Mouse (Mus musculus) stomach, embryonic 16.5 days (tissue): ENCODE results near the gene Tktl1. TPM values are rescaled to one million over a fixed set of nuclear protein-coding genes. Genes with fewer than 3 reads are reported as not detected.

Source experiments
- ATAC-seq: fragments of 200-750 bp; cut with Nextera tagmentation; 2 replicates; pipeline ENCODE4 v1.8.0; 2017; ENCODE audit warnings: moderate number of reproducible peaks, moderate TSS enrichment; ENCODE audit not compliant: insufficient read depth, low FRiP score
- H3K27ac ChIP-seq: fragments of 300-500 bp; sonication (generic); 2 replicates; pipeline ENCODE4 v1.5.1; 2014; ENCODE audit warnings: low read length
- H3K27me3 ChIP-seq: fragments of 300-500 bp; sonication (generic); 2 replicates; pipeline ENCODE4 v1.6.1; 2014; ENCODE audit warnings: low read length, control low read depth, mixed read lengths; ENCODE audit not compliant: control insufficient read depth, insufficient read depth
- H3K36me3 ChIP-seq: fragments of 300-500 bp; sonication (generic); 2 replicates; pipeline ENCODE4 v1.6.1; 2014; ENCODE audit warnings: low read length; ENCODE audit not compliant: control insufficient read depth, insufficient read depth
- H3K4me1 ChIP-seq: fragments of 300-500 bp; sonication (generic); 2 replicates; pipeline ENCODE4 v1.6.1; 2014; ENCODE audit warnings: low read length, control low read depth, mixed read lengths; ENCODE audit not compliant: control insufficient read depth, insufficient read depth
- H3K4me2 ChIP-seq: fragments of 300-500 bp; sonication (generic); 2 replicates; pipeline ENCODE4 v1.6.1; 2014; ENCODE audit warnings: low read depth, low read length, mixed read lengths
- H3K4me3 ChIP-seq: fragments of 300-500 bp; sonication (generic); replicated peaks from 2 replicates; pipeline ENCODE4 v1.5.1; 2014; ENCODE audit warnings: mild to moderate bottlenecking, low read length
- H3K9ac ChIP-seq: fragments of 300-500 bp; sonication (generic); 2 replicates; pipeline ENCODE4 v1.6.1; 2014; ENCODE audit warnings: low read length
- H3K9me3 ChIP-seq: fragments of 300-500 bp; sonication (generic); replicated peaks from 2 replicates; pipeline ENCODE4 v1.6.1; 2016; ENCODE audit warnings: low read length, control low read depth; ENCODE audit not compliant: control insufficient read depth
- WGBS: fragments of 180-500 bp; shearing (Covaris S2); extraction: QIAGEN DNeasy Blood & Tissue Kit; methylation state at CpG from one replicate; pipeline ENCODE4 v1.1.7; 2014; 5-methylcytosine and 5-hydroxymethylcytosine counted together
- polyA plus RNA-seq: library from polyadenylated mRNA; unstranded; fragments of >200 nt; fragmentation: Nextera tagmentation; extraction: Ambion mirVana; gene quantifications from 2 replicates; pipeline ENCODE4 v1.2.1, GENCODE M21; 2015

Gene Tktl1
- polyA plus RNA-seq, 1 experiment from 2014 or later = not detected

DNA sequence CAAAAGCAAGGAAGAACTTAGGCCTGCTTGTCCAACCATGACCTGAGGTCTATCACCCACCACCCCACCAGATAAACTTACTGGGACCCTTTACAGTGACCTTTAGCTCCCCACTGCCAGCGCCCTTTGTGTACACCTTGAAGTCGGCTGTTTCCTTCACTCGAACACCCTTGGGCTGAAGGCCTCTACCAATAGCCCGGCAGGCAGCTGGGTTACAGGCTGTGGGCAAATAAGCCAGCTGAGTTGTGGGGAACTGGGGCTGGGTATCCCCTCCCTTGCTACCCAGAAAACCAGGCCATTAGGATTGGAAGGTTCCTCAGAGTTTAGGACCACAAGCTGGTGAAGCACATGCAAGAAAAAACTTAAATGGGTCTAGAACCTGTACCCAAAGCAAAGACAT lies 63.3 kb downstream of the Tktl1 start:
- Histone ChIP-seq H3K36me3 (peaks cover 21% of the 10 kb centered on the region; the same call in 1 of the 2 replicates), H3K9ac (no peak overlapping the region), H3K4me1 (no peaks in the 10 kb centered on the region), H3K9me3 (no peaks in the 10 kb centered on the region), H3K4me2 (no peak overlapping the region), H3K27me3 (no peaks in the 10 kb centered on the region), H3K4me3 (no peak overlapping the region), H3K27ac (no peak overlapping the region)
- WGBS = 83% methylated on average over 4 of the region's 4 CpGs
- ATAC-seq = no peak

DNA sequence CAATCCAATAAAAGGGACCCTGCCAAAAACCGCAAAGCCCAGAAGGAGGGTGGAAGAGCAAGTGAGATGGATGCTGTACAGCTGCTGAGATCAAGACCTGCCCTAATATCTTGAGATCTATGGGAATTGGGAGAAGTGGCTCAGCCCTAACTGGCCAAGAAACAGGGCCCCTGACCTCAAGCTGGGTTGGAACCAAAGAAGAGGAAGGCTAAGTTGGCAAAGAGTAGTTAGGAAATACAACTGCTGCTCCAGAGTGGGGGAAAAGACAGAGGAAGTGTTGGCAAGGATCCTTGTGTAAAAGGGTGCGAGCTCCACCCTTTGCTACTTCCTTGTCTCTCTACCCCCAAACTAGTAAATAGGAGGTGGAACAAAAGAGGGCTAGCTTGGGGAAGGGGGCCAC lies 66.3 kb downstream of the Tktl1 start:
- H3K36me3 ChIP-seq = peaks cover 16% of the 10 kb centered on the region; the same call in 1 of the 2 replicates
- H3K4me3 ChIP-seq = peak overlapping the region; percentile 58
- peak overlapping the region; percentile 56 for H3K4me2 ChIP-seq
- no peaks in the 10 kb centered on the region for H3K4me1 ChIP-seq
- no peak for ATAC-seq
- H3K27ac ChIP-seq = peak overlapping the region; percentile 79; the same call in 1 of the 2 replicates
- H3K9ac ChIP-seq = peak overlapping the region; percentile 73
- no peaks in the 10 kb centered on the region for H3K9me3 ChIP-seq
- H3K27me3 ChIP-seq = no peaks in the 10 kb centered on the region
- 63% methylated on average over 2 of the region's 2 CpGs for WGBS

DNA sequence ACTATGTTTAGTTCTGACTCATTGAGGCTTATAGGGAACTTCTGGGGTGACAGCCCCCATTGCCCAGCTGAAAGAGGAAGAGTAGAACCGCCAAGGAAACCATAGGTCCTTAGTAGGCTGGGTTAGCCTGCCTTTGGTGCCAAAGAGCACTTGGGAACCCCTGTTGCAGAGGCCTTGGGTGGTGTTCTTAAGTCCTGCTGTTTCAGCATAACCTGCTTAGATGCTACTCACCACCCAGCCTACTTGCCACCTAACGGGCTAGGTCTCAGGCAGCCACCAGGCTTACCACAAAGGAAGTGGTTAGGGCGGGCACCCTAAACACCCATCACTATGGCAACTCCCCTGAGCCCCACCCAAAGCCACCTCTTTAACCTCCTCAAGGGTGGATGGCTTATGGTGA lies 66.7 kb downstream of the Tktl1 start:
- ATAC-seq = no peak
- peak overlapping the region; percentile 56 for H3K4me2 ChIP-seq
- no peaks in the 10 kb centered on the region for H3K4me1 ChIP-seq
- H3K27me3 ChIP-seq = no peaks in the 10 kb centered on the region
- H3K4me3 ChIP-seq = peak overlapping the region; percentile 58
- H3K27ac ChIP-seq = peak overlapping the region; percentile 79
- 39% methylated on average over 3 of the region's 3 CpGs for WGBS
- H3K9ac ChIP-seq = peak overlapping the region; percentile 73
- H3K9me3 ChIP-seq = no peaks in the 10 kb centered on the region
- peaks cover 16% of the 10 kb centered on the region; the same call in 1 of the 2 replicates for H3K36me3 ChIP-seq

DNA sequence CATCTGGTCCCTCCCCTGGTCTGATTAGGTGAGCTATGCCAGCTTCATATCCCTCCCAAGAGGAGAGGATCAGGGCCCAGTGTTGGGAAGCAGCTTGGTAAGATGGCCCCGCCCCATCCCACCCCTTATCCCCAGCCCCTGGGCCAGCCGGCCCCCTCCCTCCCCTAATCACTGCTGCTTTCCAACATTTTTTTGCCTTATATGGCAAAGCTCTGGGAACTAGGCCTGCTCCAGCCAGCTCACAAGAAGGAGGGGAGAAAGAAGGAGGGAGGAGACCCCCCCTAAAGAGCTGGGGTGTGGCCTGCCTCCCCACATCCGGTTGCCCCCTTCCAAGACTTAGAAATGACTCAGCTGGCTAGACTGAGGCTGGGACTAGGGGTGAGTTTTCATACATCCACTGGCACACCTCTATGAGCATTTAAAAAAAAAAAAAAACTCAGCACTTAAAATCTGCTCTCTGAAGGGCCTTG lies 67.6 kb downstream of the Tktl1 start:
- no peaks in the 10 kb centered on the region for H3K9me3 ChIP-seq
- no peaks in the 10 kb centered on the region for H3K27me3 ChIP-seq
- peak; percentile 56 for ATAC-seq
- no peaks in the 10 kb centered on the region for H3K4me1 ChIP-seq
- H3K4me3 ChIP-seq = peak overlapping the region; percentile 58
- H3K27ac ChIP-seq = peak overlapping the region; percentile 91
- H3K4me2 ChIP-seq = peak overlapping the region; percentile 56
- H3K36me3 ChIP-seq = 0 out of 2 replicates have a peak, but pooled peaks cover 13% of the 10 kb centered on the region
- peak overlapping the region; percentile 77 for H3K9ac ChIP-seq
- 25% methylated on average over 3 of the region's 3 CpGs for WGBS

DNA sequence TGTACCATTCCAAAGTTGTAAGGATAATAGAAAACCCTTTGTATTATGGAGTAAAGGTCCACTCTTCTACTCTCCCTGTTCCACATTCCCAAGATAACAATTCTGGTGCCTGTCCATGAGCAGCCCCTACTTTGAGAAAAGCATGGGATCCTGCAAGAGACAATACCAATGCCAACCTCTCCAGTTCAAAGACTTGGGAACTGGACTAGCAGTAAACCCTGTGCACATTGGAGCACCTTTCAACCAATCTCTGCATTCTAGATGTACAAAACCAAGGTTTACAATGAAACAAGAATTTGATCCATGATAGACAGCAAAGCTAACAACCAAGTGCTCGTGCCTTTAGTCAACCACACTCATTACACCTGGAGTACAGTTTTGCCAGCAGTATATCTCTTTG lies 68.0 kb downstream of the Tktl1 start:
- Histone ChIP-seq H3K4me1 (no peaks in the 10 kb centered on the region), H3K9me3 (no peaks in the 10 kb centered on the region), H3K4me3 (peak overlapping the region; percentile 58), H3K4me2 (peak overlapping the region; percentile 56), H3K36me3 (0 out of 2 replicates have a peak, but pooled peaks cover 13% of the 10 kb centered on the region), H3K27me3 (no peaks in the 10 kb centered on the region), H3K9ac (peak overlapping the region; percentile 77), H3K27ac (peak overlapping the region; percentile 91)
- no peak for ATAC-seq
- 17% methylated on average over 1 of the region's 1 CpGs for WGBS

DNA sequence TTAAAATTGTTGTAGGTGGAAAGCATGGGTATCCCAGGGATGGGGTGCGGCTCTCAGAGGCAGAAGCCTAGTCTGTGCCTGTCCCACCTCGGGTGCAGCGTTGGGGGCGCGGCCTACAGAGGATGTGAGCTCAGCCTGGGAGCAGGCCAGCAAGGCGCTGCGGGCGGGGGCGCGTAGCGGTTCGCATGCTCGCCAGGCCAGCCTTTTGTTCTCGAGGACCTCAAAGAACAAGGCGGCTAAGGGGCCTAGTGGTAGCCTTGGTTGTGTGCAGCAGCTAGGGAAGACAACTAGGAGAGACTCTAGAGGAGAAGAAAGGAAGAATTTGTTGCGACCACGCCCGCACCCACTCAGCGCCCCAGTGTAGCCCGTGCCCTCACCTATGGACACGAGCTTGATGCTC lies 68.6 kb downstream of the Tktl1 start:
- Histone ChIP-seq H3K9me3 (no peaks in the 10 kb centered on the region), H3K36me3 (0 out of 2 replicates have a peak, but pooled peaks cover 13% of the 10 kb centered on the region), H3K27ac (peak overlapping the region; percentile 91), H3K4me1 (no peaks in the 10 kb centered on the region), H3K9ac (peak overlapping the region; percentile 77), H3K27me3 (no peaks in the 10 kb centered on the region), H3K4me2 (peak overlapping the region; percentile 56), H3K4me3 (peak overlapping the region; percentile 58)
- peak; percentile 26; the same call in 1 of the 2 replicates for ATAC-seq
- 19% methylated on average over 21 of the region's 21 CpGs for WGBS

DNA sequence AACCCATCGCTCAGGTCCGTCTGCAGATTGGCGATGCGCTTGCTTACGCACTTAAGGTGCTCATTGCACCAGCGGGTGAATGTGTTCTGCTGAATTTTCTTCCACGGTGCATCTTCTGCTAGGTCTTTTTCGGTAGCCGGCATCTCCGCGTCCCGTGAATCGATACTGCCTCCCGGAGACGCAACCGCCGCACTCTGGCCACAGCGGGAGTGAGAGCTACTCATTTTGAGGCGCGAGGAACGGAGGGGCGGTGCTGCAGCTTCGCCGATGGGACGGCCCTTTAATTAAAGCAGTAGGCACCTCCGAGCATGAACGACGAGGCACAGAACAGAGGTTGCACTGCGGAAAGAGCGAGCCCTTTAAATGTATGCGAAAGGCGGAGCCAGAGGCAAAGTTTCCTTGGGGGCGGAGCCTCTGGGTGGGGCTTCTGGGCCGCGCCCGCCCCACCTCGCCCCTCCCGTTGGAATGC lies 69.2 kb downstream of the Tktl1 start:
- H3K27ac ChIP-seq = peak overlapping the region; percentile 91
- ATAC-seq = peak; percentile 87

DNA sequence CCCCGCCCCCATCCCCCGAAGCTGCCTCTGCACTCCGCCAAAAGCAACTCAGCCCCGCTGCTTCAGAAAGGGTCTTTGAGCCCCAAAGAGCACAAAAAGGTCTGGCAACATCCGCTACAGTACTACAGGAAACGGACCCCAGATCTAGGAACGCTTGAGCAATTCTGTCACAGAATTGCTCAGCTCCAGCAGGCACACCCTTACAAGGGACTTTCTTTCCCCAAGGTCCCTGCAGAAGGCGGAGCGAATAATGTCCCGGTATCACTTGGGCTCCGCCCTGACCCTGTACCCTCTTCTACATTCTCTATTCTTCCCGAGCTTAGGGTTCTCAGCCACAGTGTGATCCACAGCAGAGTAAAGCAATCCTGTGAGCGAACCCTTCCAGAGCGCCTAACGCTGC lies 69.6 kb downstream of the Tktl1 start:
- H3K4me2 ChIP-seq = peak overlapping the region; percentile 45
- H3K27ac ChIP-seq = peak overlapping the region; percentile 91
- H3K4me1 ChIP-seq = no peaks in the 10 kb centered on the region
- H3K9me3 ChIP-seq = no peaks in the 10 kb centered on the region
- H3K27me3 ChIP-seq = no peaks in the 10 kb centered on the region
- H3K4me3 ChIP-seq = peak overlapping the region; percentile 58
- 0 out of 2 replicates have a peak, but pooled peaks cover 5% of the 10 kb centered on the region for H3K36me3 ChIP-seq
- WGBS = 20% methylated on average over 15 of the region's 15 CpGs
- H3K9ac ChIP-seq = peak overlapping the region; percentile 73
- peak; percentile 12; the same call in 1 of the 2 replicates for ATAC-seq

More for the DNA sequence above, 69.2 kb downstream of the Tktl1 start:
- WGBS = 23% methylated on average over 37 of the region's 38 CpGs
- Histone ChIP-seq H3K4me3 (peak overlapping the region; percentile 58), H3K36me3 (0 out of 2 replicates have a peak, but pooled peaks cover 9% of the 10 kb centered on the region), H3K4me2 (peak overlapping the region; percentile 56), H3K27me3 (no peaks in the 10 kb centered on the region), H3K9me3 (no peaks in the 10 kb centered on the region), H3K4me1 (no peaks in the 10 kb centered on the region), H3K9ac (peak overlapping the region; percentile 77)

DNA sequence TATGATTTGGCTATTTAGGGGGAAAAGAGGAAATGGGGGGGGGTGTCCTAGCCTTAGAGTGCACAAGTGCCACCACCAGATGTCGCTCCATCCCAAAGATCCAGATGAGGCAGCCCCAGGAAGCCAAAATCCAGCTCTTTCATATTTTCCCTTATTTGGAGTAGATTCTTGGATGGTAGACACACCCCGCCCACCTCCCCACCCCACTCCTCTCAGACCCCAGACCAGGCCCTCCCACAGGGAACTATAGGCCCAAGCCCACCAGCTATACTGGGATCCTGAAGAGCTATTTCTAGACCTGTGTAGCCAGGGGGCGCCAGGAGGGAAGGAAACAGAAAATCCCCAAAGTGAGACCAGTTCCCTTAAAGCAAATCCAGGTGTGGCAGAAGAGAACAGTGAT lies 71.6 kb downstream of the Tktl1 start:
- Histone ChIP-seq H3K27ac (peak overlapping the region; percentile 88), H3K4me1 (no peaks in the 10 kb centered on the region), H3K4me3 (peak overlapping the region; percentile 53), H3K36me3 (no peaks in the 10 kb centered on the region), H3K27me3 (no peaks in the 10 kb centered on the region), H3K4me2 (peak overlapping the region; percentile 52), H3K9me3 (no peaks in the 10 kb centered on the region), H3K9ac (peak overlapping the region; percentile 74)
- 5% methylated on average over 3 of the region's 3 CpGs for WGBS
- ATAC-seq = peak; percentile 33; the same call in 1 of the 2 replicates
